Mouse (Mus musculus) liver, embryonic 14.5 days (tissue): Measurements from ENCODE around the gene Slc7a10.

Experiments used
- CTCF ChIP-seq: IDR thresholded peaks from 2 replicates; pipeline ENCODE4 v1.5.1; 2016; ENCODE audit warnings: antibody characterized with exemption, low read depth, control low read depth
- EP300 ChIP-seq: IDR thresholded peaks from 2 replicates; pipeline ENCODE4 v1.6.1; 2016; ENCODE audit warnings: antibody characterized with exemption, low read depth

DNA sequence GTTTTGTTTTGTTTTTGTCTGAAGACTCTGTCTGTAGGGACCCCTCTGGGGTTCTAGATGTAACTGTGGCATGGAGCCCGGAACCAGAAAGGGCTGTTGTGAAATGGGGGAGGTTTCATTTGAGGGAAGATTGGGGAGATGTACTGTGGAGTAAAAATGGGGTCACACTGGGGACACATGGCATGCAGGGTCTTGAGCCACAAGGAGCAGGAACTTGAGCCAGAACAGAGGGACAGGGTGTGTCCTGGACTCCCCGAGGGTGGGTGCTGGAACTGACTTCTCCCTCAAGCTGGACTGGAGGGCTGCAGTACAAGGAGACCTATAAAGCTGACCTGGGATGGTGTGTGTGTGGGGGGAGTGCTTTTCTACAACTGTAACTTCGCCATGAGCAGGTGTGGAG, 28.7 kb upstream of the Slc7a10 start:
- no peak for TF ChIP-seq CTCF
- no peak for TF ChIP-seq EP300
